Mouse (Mus musculus): ENCODE measurements around the gene Ccdc42. TPM values are rescaled to one million over a fixed set of nuclear protein-coding genes. Genes with fewer than 3 reads are reported as not detected.

The Ccdc42 gene
- total and polyA plus RNA-seq, 2 experiments: not detected

DNA sequence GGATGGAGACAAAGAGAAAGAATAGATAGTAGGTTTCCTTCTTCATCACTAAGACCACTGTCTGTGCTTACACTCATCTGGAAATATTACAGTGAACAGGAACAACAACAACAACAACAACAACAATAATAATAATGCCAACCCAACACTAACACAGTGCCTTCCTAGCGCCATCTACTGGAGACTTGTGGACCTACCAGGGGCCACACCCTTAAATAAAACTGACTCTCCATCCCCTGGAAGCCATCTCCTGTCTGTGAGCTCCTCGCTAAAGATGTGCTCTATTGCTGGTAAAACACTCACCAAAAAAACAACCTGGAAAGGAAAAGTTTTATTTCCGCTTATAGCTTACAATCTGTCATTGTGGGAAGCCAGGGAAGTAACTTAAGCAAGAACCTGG lies 37.2 kb upstream of the Ccdc42 start:
- Histone ChIP-seq H3K79me2 (ENCODE audit: control insufficient read depth, insufficient read depth, low read length) (no peaks in the 10 kb centered on the region), H3K4me3 (ENCODE audit: insufficient read depth, low read depth, low read length) (no peak overlapping the region), H3K9ac (ENCODE audit: low read depth, low read length) (no peak overlapping the region), H3K27me3 (ENCODE audit: control insufficient read depth, insufficient read depth, low read length) (no peaks in the 10 kb centered on the region), H3K36me3 (ENCODE audit: control insufficient read depth, insufficient read depth, low read length) (no peaks in the 10 kb centered on the region), H3K4me1 (ENCODE audit: control insufficient read depth, insufficient read depth, low read length) (peaks cover 2% of the 10 kb centered on the region; the same call in 1 of the 2 replicates), H3K27ac (replicated peaks; ENCODE audit: insufficient read depth, low read depth, low read length) (no peak overlapping the region)
- WGBS: 67% methylated on average over 3 of the region's 3 CpGs
- no peak for DNase-seq (ENCODE audit: extremely low read depth, low read depth, low spot score)
- TF ChIP-seq CTCF (IDR thresholded peaks at IDR 0.05; ENCODE audit: low read depth, low read length): peak; percentile 38
- TF ChIP-seq POLR2A (IDR thresholded peaks at IDR 0.05; ENCODE audit: extremely low read depth, insufficient read depth, low read length): no peak

DNA sequence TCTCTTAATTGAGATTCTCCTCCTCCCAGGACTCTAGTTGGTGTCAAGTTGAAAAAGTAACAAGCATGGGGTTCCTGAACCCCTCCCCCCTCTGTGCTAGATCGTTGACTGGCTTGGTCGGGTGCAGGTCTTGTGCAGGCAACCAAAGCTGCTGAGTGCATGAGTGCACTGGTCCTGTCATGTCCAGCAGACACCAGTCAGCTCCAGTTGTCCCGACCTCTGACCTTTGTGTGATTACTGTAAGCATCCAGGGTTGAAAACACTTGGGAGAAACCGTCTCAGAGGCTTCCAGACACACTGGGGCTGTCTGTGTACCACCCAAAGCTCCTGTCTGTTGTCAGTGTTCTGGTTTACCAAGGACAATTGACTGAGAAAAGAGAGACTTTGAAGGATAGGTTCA lies 36.5 kb upstream of the Ccdc42 start:
- no peak overlapping the region for H3K9ac ChIP-seq (ENCODE audit: low read depth, low read length)
- TF ChIP-seq CTCF (IDR thresholded peaks at IDR 0.05; ENCODE audit: low read depth, low read length) (no peak), POLR2A (IDR thresholded peaks at IDR 0.05; ENCODE audit: extremely low read depth, insufficient read depth, low read length) (no peak)
- no peak overlapping the region for H3K27ac ChIP-seq (replicated peaks; ENCODE audit: insufficient read depth, low read depth, low read length)
- 51% methylated on average over 4 of the region's 4 CpGs for WGBS
- no peak overlapping the region for H3K4me3 ChIP-seq (ENCODE audit: insufficient read depth, low read depth, low read length)
- H3K27me3 ChIP-seq (ENCODE audit: control insufficient read depth, insufficient read depth, low read length): no peaks in the 10 kb centered on the region
- H3K36me3 ChIP-seq (ENCODE audit: control insufficient read depth, insufficient read depth, low read length): no peaks in the 10 kb centered on the region
- H3K4me1 ChIP-seq (ENCODE audit: control insufficient read depth, insufficient read depth, low read length): peaks cover 2% of the 10 kb centered on the region; the same call in 1 of the 2 replicates
- DNase-seq (ENCODE audit: extremely low read depth, low read depth, low spot score): no peak
- H3K79me2 ChIP-seq (ENCODE audit: control insufficient read depth, insufficient read depth, low read length): no peaks in the 10 kb centered on the region

DNA sequence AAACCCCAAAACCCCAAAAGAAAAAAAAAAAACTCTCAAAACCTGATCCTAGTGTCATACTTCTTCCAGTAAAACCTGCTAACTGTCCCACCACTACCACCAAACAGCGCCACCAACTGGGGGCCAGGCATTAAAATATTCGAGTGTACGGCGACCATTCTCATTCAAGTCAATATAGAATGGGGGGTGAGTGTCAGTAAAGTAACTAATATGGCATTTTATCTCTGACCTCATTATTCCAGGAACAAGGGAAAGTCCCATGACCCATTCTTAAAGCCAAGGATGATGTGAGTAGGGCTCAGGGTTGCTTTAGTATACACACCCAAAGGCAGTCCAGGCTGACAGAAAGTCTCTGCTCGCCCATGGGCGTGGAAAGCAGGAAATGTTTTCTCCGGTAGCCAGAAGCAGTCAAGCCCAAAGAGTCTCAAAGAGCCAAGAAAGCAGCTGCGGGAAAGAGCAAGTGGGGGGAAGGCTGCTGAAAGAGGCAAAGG lies 32.8 kb upstream of the Ccdc42 start:
- Histone ChIP-seq H3K36me3 (ENCODE audit: control insufficient read depth, insufficient read depth, low read length) (no peaks in the 10 kb centered on the region), H3K27ac (replicated peaks; ENCODE audit: insufficient read depth, low read depth, low read length) (no peak overlapping the region)

DNA sequence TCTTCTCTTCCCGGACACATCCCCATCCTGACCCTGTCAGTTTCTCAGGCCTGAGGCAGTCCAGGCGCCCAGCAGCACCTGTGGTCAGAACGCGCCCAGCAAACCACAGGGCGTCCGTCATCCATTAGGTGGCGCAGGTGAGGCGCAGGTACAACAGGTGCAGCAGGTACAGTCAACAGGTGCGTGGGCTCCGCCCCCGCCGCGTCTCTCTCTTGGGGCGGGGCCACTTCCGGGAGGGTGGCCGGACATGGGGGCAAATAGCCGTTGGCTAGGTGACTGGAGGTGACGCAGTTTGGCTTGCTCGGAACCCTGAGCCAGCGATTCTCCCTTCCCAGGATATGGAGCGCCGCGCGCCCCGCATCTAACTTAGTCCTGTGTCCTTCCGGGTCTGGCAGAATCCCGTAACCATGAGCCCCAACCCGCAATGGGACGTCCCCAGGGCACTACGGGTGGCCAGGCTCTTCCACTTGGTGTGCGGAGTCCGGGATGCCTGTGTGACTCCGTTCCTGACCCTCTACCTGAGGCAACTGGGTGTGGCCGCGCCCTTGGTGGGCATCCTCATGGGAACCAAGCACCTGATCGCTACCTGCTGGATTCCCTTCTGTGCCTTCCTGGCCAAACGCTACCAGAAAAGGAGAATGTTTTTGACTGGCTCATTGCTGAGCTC lies 30.8 kb upstream of the Ccdc42 start, which contains the start of gene Mfsd6l:
Gene Mfsd6l, plus strand, starts transcription at position 269 of the 667 bp plus-strand sequence.
- Histone ChIP-seq H3K27me3 (ENCODE audit: control insufficient read depth, insufficient read depth, low read length) (0 out of 2 replicates have a peak, but pooled peaks cover 3% of the 10 kb centered on the region), H3K4me3 (ENCODE audit: insufficient read depth, low read depth, low read length) (peak within 1 kb of the TSS; percentile 40; the same call in 1 of the 2 replicates), H3K36me3 (ENCODE audit: control insufficient read depth, insufficient read depth, low read length) (no peaks in the 10 kb centered on the region), H3K4me1 (ENCODE audit: control insufficient read depth, insufficient read depth, low read length) (no peaks in the 10 kb centered on the region), H3K79me2 (ENCODE audit: control insufficient read depth, insufficient read depth, low read length) (no peaks in the 10 kb centered on the region), H3K27ac (replicated peaks; ENCODE audit: insufficient read depth, low read depth, low read length) (no peak within 1 kb of the TSS), H3K9ac (ENCODE audit: low read depth, low read length) (no peak within 1 kb of the TSS)
- 13% methylated on average over 37 of the region's 37 CpGs for WGBS
- TF ChIP-seq POLR2A (IDR thresholded peaks at IDR 0.05; ENCODE audit: extremely low read depth, insufficient read depth, low read length): no peak
- peak; percentile 45 for TF ChIP-seq CTCF (IDR thresholded peaks at IDR 0.05; ENCODE audit: low read depth, low read length)
- no peak for DNase-seq (ENCODE audit: extremely low read depth, low read depth, low spot score)

More for the DNA sequence above, 32.8 kb upstream of the Ccdc42 start:
- H3K27me3 ChIP-seq (ENCODE audit: control insufficient read depth, insufficient read depth, low read length): 0 out of 2 replicates have a peak, but pooled peaks cover 3% of the 10 kb centered on the region
- H3K4me1 ChIP-seq (ENCODE audit: control insufficient read depth, insufficient read depth, low read length): no peaks in the 10 kb centered on the region
- no peak for DNase-seq (ENCODE audit: extremely low read depth, low read depth, low spot score)
- WGBS: 38% methylated on average over 8 of the region's 8 CpGs
- no peak for TF ChIP-seq POLR2A (IDR thresholded peaks at IDR 0.05; ENCODE audit: extremely low read depth, insufficient read depth, low read length)
- TF ChIP-seq CTCF (IDR thresholded peaks at IDR 0.05; ENCODE audit: low read depth, low read length): peak; percentile 27; the same call in 1 of the 2 replicates
- H3K4me3 ChIP-seq (ENCODE audit: insufficient read depth, low read depth, low read length): no peak overlapping the region
- no peak overlapping the region for H3K9ac ChIP-seq (ENCODE audit: low read depth, low read length)
- no peaks in the 10 kb centered on the region for H3K79me2 ChIP-seq (ENCODE audit: control insufficient read depth, insufficient read depth, low read length)

DNA sequence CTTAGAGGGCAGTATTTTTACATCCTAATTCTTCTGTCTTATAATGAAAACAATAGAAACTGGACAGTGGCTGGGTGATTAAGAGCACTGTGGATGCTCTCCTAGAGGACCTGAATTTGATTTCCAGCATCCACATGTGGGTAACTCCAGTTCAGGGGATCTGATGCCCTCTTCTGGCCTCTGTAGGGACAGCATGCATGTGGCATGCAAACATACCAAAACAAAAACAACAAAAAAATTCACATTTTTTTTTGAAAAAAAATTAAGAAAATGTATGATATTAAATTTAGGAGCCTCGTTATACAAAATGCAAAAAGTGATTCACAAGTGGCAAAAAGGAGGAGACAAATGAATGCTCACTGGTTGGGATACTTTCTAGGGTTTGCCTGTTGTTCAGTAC lies 27.3 kb upstream of the Ccdc42 start:
- Histone ChIP-seq H3K36me3 (ENCODE audit: control insufficient read depth, insufficient read depth, low read length) (no peaks in the 10 kb centered on the region), H3K4me1 (ENCODE audit: control insufficient read depth, insufficient read depth, low read length) (no peaks in the 10 kb centered on the region), H3K4me3 (ENCODE audit: insufficient read depth, low read depth, low read length) (no peak overlapping the region), H3K79me2 (ENCODE audit: control insufficient read depth, insufficient read depth, low read length) (no peaks in the 10 kb centered on the region), H3K9ac (ENCODE audit: low read depth, low read length) (no peak overlapping the region), H3K27ac (replicated peaks; ENCODE audit: insufficient read depth, low read depth, low read length) (no peak overlapping the region), H3K27me3 (ENCODE audit: control insufficient read depth, insufficient read depth, low read length) (0 out of 2 replicates have a peak, but pooled peaks cover 3% of the 10 kb centered on the region)
- no peak for DNase-seq (ENCODE audit: extremely low read depth, low read depth, low spot score)
- TF ChIP-seq POLR2A (IDR thresholded peaks at IDR 0.05; ENCODE audit: extremely low read depth, insufficient read depth, low read length) (no peak), CTCF (IDR thresholded peaks at IDR 0.05; ENCODE audit: low read depth, low read length) (peak; percentile 36; the same call in 1 of the 2 replicates)
- WGBS: 23% methylated on average over 1 of the region's 1 CpGs
